Mouse (Mus musculus) intestine, embryonic 14.5 days (tissue): ENCODE results near the gene Mtor. TPM values are rescaled to one million over a fixed set of nuclear protein-coding genes. Genes with fewer than 3 reads are reported as not detected.

Source experiments
- ATAC-seq: fragments of 200-750 bp; cut with Nextera tagmentation; replicated peaks from 2 replicates; pipeline ENCODE4 v1.8.0; 2017; ENCODE audit warnings: low read depth, moderate number of reproducible peaks, moderate TSS enrichment, moderate library complexity; ENCODE audit not compliant: low FRiP score, low TSS enrichment
- DNase-seq: peaks from one replicate; pipeline ENCODE4 v3.0.0-alpha.2; 2018; ENCODE audit warnings: low spot score
- H3K27ac ChIP-seq: fragments of 300-500 bp; sonication (generic); 2 replicates; pipeline ENCODE4 v1.5.1; 2014; ENCODE audit warnings: low read depth, mild to moderate bottlenecking, control low read depth
- H3K27me3 ChIP-seq: fragments of 300-500 bp; sonication (generic); replicated peaks from 2 replicates; pipeline ENCODE4 v1.6.1; 2014; ENCODE audit warnings: low read length, control low read depth; ENCODE audit not compliant: control insufficient read depth, insufficient read depth
- H3K36me3 ChIP-seq: fragments of 300-500 bp; sonication (generic); 2 replicates; pipeline ENCODE4 v1.6.1; 2014; ENCODE audit warnings: low read length, control low read depth; ENCODE audit not compliant: control insufficient read depth, insufficient read depth
- H3K4me1 ChIP-seq: fragments of 300-500 bp; sonication (generic); replicated peaks from 2 replicates; pipeline ENCODE4 v1.6.1; 2014; ENCODE audit warnings: low read length, control low read depth, mixed read lengths; ENCODE audit not compliant: control insufficient read depth, insufficient read depth
- H3K4me2 ChIP-seq: fragments of 300-500 bp; sonication (generic); 2 replicates; pipeline ENCODE4 v1.6.1; 2014; ENCODE audit warnings: low read length
- H3K4me3 ChIP-seq: fragments of 300-500 bp; sonication (generic); 2 replicates; pipeline ENCODE4 v1.5.1; 2014; ENCODE audit warnings: low read depth, low read length, control low read depth, mixed read lengths
- H3K9ac ChIP-seq: fragments of 300-500 bp; sonication (generic); 2 replicates; pipeline ENCODE4 v1.6.1; 2014; ENCODE audit warnings: mild to moderate bottlenecking, low read length
- H3K9me3 ChIP-seq: fragments of 300-500 bp; sonication (generic); 2 replicates; pipeline ENCODE4 v1.6.1; 2016; ENCODE audit warnings: low read length, control low read depth; ENCODE audit not compliant: control insufficient read depth
- WGBS: fragments of 180-500 bp; shearing (Covaris S2); extraction: QIAGEN DNeasy Blood & Tissue Kit; methylation state at CpG from one replicate; pipeline ENCODE4 v1.1.7; 2014; 5-methylcytosine and 5-hydroxymethylcytosine counted together
- polyA plus RNA-seq: library from polyadenylated mRNA; unstranded; fragments of >200 nt; fragmentation: Nextera tagmentation; extraction: Ambion mirVana; gene quantifications from 2 replicates; pipeline ENCODE4 v1.2.1, GENCODE M21; 2014

Mtor gene
- polyA plus RNA-seq, 1 experiment from 2014 or later, result 20.8 TPM

DNA sequence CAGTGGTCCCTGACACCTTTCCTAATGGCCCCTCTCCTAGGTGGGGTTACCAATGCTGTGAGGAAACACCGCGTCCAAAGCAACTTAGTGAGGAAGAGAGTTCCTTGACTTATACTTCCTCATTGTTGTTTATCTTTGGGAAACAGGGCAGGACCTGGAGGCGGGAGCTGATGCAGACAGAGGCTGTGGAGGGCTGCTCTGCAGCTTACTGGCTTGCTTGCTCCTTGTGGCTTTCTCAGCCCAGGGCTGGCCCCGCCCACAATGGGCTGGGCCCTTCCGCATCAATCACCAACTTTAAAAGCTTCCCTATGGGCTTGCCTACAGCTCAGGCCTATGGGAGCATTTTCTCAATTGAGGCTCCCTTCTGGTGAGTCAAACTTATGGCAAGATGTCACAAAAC, 14.6 kb upstream of the Mtor start:
- no peak for DNase-seq
- Histone ChIP-seq H3K9ac (no peak overlapping the region), H3K4me2 (no peak overlapping the region), H3K27me3 (no peaks in the 10 kb centered on the region), H3K27ac (no peak overlapping the region), H3K4me1 (no peaks in the 10 kb centered on the region), H3K4me3 (no peak overlapping the region), H3K9me3 (no peaks in the 10 kb centered on the region), H3K36me3 (peaks cover 27% of the 10 kb centered on the region)
- WGBS, result 68% methylated on average over 5 of the region's 5 CpGs
- ATAC-seq, result no peak

- no peaks in the 10 kb centered on the region for H3K27me3 ChIP-seq
- H3K9ac ChIP-seq, result no peak overlapping the region
- no peak overlapping the region for H3K4me3 ChIP-seq
- DNase-seq (no peak), ATAC-seq (no peak)
- H3K36me3 ChIP-seq, result peaks cover 27% of the 10 kb centered on the region
- no peaks in the 10 kb centered on the region for H3K9me3 ChIP-seq
- 83% methylated on average over 4 of the region's 4 CpGs for WGBS
- no peak overlapping the region for H3K4me2 ChIP-seq
- no peak overlapping the region for H3K27ac ChIP-seq
- no peaks in the 10 kb centered on the region for H3K4me1 ChIP-seq
Measured at GRCm38 (mm10) chr4:148434554-148434953, 13.9 kb upstream of the Mtor start.

DNA sequence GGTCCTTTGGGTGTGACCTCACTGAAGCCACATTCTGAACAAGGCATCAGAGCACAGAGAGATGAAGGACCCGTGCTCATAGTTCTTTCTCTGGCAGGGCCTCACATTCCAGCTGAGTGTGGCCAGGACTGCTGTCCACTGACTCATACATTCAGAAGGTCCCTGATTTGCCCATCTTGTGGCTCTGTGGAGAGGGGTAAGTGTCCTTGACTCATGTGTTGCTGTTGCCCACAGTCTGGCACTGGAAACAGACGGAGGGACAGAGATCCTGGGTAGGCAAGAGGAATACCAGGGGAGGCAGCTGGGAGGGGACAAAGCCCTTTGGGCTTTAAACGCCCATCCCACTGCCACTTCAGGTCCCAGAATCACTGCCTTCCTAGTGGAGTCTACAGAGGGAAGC, 13.3 kb upstream of the Mtor start:
- Histone ChIP-seq H3K9ac (no peak overlapping the region), H3K4me2 (no peak overlapping the region), H3K36me3 (peaks cover 27% of the 10 kb centered on the region), H3K27me3 (no peaks in the 10 kb centered on the region), H3K4me3 (no peak overlapping the region), H3K9me3 (no peaks in the 10 kb centered on the region), H3K4me1 (no peaks in the 10 kb centered on the region), H3K27ac (no peak overlapping the region)
- DNase-seq (no peak), ATAC-seq (no peak)
- 86% methylated on average over 3 of the region's 3 CpGs for WGBS

DNA sequence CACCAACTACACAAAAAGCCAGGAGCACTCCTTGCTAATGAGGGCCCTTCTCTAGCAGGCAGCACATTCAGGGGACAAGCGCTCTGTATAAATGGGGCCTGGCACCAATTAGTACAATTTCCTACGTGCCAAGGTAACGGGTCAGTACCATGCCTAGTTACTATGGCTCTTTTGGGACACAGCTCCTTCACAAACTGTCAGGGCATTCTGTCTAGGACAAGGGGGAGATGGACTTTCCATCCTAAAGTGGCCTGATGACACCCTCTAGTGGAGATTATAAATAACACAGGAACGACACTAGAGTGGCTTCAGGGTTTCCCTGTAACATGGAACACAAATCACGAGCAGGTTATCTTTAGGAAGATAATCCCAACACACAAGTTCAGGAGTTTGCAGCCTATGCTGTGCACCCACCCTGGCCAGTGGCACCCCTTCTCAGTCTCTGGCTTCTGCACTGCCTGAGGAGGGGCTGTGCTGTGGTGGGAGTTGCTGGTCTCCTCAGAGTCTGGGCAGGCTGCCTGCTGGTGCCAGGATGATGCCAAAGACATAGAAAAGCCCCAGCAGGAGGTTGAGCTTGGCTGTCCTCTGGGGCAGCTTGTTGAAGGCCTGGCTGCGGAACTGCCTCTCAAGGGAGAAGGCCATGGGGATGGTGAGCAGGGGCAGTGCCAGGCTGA, 12.6 kb upstream of the Mtor start:
- WGBS, result 77% methylated on average over 6 of the region's 6 CpGs
- DNase-seq, result peak; percentile 52

DNA sequence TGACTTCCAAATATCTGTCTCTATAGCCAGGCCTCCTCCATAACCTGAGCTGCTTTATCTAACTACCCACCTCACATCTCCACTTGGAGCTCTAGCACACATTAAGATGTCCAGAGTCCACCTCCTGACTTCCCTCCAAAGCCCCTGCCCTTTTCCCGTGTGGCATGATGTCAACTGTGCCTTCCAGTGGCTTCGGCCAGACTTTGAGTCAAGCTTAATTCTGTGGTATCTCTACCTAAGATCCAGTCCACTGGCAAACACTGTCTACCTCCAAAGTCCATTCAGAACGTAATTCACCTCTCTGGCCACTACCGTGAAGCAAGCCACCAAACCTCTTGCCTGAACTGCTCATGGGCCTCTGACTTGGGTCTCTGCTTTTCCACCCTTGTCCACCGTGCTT, 6.5 kb upstream of the Mtor start:
- no peak overlapping the region for H3K4me2 ChIP-seq
- ATAC-seq, result no peak

More for the DNA sequence above, 12.6 kb upstream of the Mtor start:
- Histone ChIP-seq H3K4me1 (no peaks in the 10 kb centered on the region), H3K27ac (no peak overlapping the region), H3K4me3 (no peak overlapping the region), H3K4me2 (no peak overlapping the region), H3K27me3 (no peaks in the 10 kb centered on the region), H3K9me3 (no peaks in the 10 kb centered on the region), H3K36me3 (peaks cover 27% of the 10 kb centered on the region), H3K9ac (no peak overlapping the region)
- no peak for ATAC-seq

GRCm38 (mm10) chr4:148442598-148442997, 5.8 kb upstream of the Mtor start:
- no peak overlapping the region for H3K9ac ChIP-seq
- H3K4me2 ChIP-seq, result no peak overlapping the region
- no peak for ATAC-seq
- H3K9me3 ChIP-seq, result no peaks in the 10 kb centered on the region
- DNase-seq, result no peak
- H3K4me3 ChIP-seq, result no peak overlapping the region
- no peaks in the 10 kb centered on the region for H3K27me3 ChIP-seq
- peaks cover 14% of the 10 kb centered on the region for H3K4me1 ChIP-seq
- WGBS, result 89% methylated on average over 7 of the region's 7 CpGs
- H3K36me3 ChIP-seq, result peaks cover 6% of the 10 kb centered on the region; the same call in 1 of the 2 replicates
- no peak overlapping the region for H3K27ac ChIP-seq

More for the DNA sequence above, 6.5 kb upstream of the Mtor start:
- WGBS, result 90% methylated on average over 5 of the region's 5 CpGs
- H3K4me3 ChIP-seq, result no peak overlapping the region
- no peak overlapping the region for H3K27ac ChIP-seq
- peaks cover 6% of the 10 kb centered on the region; the same call in 1 of the 2 replicates for H3K36me3 ChIP-seq
- H3K4me1 ChIP-seq, result peaks cover 14% of the 10 kb centered on the region
- no peak overlapping the region for H3K9ac ChIP-seq
- DNase-seq, result no peak
- no peaks in the 10 kb centered on the region for H3K27me3 ChIP-seq
- H3K9me3 ChIP-seq, result no peaks in the 10 kb centered on the region

DNA sequence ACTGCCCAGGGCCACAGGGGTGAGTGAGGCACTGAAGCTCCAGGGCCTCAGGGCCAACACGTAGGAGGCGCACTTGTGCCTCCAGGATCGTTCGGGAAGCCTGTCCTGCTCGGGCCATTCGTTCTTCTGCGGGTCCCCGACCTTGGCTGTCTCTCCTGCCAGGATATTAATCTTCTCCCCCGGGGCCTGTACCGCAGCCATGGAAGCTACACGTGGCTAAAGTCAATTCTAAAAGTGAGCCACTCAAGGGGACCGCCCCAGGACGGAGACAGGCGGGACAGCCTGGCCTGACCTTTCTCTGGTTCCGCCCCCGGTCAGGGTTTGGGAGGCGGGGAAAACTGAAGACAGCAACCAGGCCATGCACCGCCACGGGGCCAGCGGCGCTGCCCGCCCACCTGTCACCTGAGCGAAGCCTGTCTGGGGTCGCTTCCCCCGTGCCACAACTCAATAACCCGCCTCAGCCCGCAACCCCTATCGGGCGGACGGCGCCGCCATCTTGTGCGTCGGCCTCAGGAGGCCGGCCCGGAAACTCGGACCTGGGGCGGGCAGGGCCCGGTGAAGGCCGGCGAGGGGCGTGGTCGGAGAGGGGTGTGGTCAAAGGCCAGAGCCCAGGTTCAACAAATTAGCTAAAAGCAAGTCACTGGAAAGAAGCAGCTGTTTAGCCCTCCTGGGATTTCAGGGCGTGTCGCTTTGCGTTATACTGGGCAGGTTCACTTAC, 4.0 kb upstream of the Mtor start, which contains the start of gene Ubiad1:
TSS of gene Ubiad1 (minus strand) at position 522 of the 718 bp plus-strand sequence.
- H3K27me3 ChIP-seq, result no peaks in the 10 kb centered on the region
- no peaks in the 10 kb centered on the region for H3K9me3 ChIP-seq
- no peaks in the 10 kb centered on the region for H3K36me3 ChIP-seq
- WGBS, result under 1% methylated on average over 46 of the region's 46 CpGs
- H3K4me1 ChIP-seq, result peaks cover 17% of the 10 kb centered on the region
- peak within 1 kb of the TSS; percentile 44; the same call in 1 of the 2 replicates for H3K27ac ChIP-seq
- H3K9ac ChIP-seq, result peak within 1 kb of the TSS; percentile 77
- peak within 1 kb of the TSS; percentile 77 for H3K4me3 ChIP-seq
- ATAC-seq (peak; percentile 78), DNase-seq (peak; percentile 94)
- peak within 1 kb of the TSS; percentile 94 for H3K4me2 ChIP-seq

DNA sequence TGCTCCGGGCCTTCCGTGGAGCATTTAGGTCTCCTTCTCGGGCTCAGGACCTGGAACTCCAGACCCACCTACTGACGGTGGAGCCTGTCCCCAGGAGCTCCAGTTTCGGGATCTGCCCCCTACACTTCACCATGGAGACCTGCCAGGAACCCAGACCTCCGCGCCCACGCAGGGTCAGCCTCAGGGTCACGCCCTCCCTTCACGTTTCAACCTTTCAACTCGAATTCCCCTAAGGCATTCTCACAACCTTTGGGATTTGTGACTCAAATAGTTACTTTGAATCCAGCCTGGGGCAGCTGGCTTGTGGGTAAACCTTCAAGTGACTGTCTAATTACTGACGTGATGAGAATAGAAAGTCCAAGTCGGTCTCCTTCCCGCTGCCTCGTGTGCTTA, 438 bp downstream of the Mtor start:
- DNase-seq (no peak), ATAC-seq (no peak; the same call in 1 of the 2 replicates)
- Histone ChIP-seq H3K36me3 (peaks cover 18% of the 10 kb centered on the region), H3K4me1 (peaks cover 9% of the 10 kb centered on the region), H3K9ac (peak overlapping the region; percentile 78), H3K27me3 (no peaks in the 10 kb centered on the region), H3K4me3 (peak overlapping the region; percentile 93), H3K4me2 (peak overlapping the region; percentile 82), H3K27ac (no peak overlapping the region; the same call in 1 of the 2 replicates), H3K9me3 (no peaks in the 10 kb centered on the region)
- WGBS, result 0% methylated on average over 15 of the region's 15 CpGs
